Mouse (Mus musculus) cerebellum, adult 2 months (tissue): Measurements from ENCODE around the gene Nr2f6. TPM values are rescaled to one million over a fixed set of nuclear protein-coding genes. Genes with fewer than 3 reads are reported as not detected.

ENCODE experiments used
- DNase-seq, 2 experiments: peaks; one replicate each; pipeline ENCODE4 v3.0.0; 2021
- H3K27ac ChIP-seq: fragments of 200-500 bp; 2 replicates; pipeline ENCODE4 v1.5.1; 2012; ENCODE audit warnings: low read length, control low read depth, inconsistent platforms; ENCODE audit not compliant: insufficient read depth
- H3K27me3 ChIP-seq: fragments of 200-500 bp; 2 replicates; pipeline ENCODE4 v1.6.1; 2012; ENCODE audit warnings: inconsistent platforms, mild to moderate bottlenecking, low read length, moderate library complexity; ENCODE audit not compliant: control insufficient read depth, insufficient read depth
- H3K4me1 ChIP-seq: fragments of 200-500 bp; 2 replicates; pipeline ENCODE4 v1.6.1; 2011; ENCODE audit warnings: low read length; ENCODE audit not compliant: control insufficient read depth, insufficient read depth
- H3K4me3 ChIP-seq: fragments of 200-500 bp; replicated peaks from 2 replicates; pipeline ENCODE3; 2011; ENCODE audit warnings: mild to moderate bottlenecking, low read depth, low read length, control low read depth; ENCODE audit not compliant: insufficient read depth
- CTCF ChIP-seq: fragments of 200-500 bp; IDR thresholded peaks from 2 replicates; pipeline ENCODE4 v1.5.1; 2011; ENCODE audit warnings: low read depth, mild to moderate bottlenecking, control low read depth, low read length, moderate library complexity, borderline replicate concordance; ENCODE audit not compliant: insufficient read depth
- POLR2A ChIP-seq: fragments of 200-500 bp; IDR thresholded peaks from 2 replicates; pipeline ENCODE4 v1.6.1; 2011; ENCODE audit warnings: low read length, control low read depth, borderline replicate concordance; ENCODE audit not compliant: insufficient read depth
- WGBS: fragments of 180-500 bp; shearing (Covaris S2); methylation state at CpG from one replicate; pipeline ENCODE4 v1.1.7; 2018; 5-methylcytosine and 5-hydroxymethylcytosine counted together
- polyA plus RNA-seq: library from polyadenylated mRNA; depleted of rRNA; stranded (reverse); fragments of >200 nt; gene quantifications from 2 replicates; pipeline ENCODE4 v1.2.3, GENCODE M21; 2012

Gene Nr2f6
- polyA plus RNA-seq, 1 experiment, result 53.0 TPM

DNA sequence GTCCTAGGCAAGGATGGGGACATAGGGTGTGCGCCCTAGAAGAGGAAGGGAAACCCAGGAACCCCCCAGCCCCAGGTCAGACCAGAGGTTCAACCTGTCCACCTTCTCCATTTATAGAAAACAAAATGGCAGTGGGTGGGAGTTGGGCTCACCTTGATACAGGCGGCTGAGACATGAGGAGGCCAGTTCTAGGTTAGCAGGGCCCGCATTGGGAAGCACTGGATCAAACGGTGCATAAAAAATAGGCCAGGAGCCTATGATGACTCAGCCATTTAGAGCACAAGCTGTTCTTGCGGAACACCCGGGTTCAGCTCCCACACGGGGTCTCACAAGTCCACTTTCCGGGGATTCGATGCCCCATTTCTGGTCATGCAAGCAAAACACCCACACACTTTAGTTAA is 23.2 kb upstream of the Nr2f6 start:
- peak in 1 of 2 experiments; percentile 45 for DNase-seq
- WGBS, result 36% methylated on average over 9 of the region's 9 CpGs

DNA sequence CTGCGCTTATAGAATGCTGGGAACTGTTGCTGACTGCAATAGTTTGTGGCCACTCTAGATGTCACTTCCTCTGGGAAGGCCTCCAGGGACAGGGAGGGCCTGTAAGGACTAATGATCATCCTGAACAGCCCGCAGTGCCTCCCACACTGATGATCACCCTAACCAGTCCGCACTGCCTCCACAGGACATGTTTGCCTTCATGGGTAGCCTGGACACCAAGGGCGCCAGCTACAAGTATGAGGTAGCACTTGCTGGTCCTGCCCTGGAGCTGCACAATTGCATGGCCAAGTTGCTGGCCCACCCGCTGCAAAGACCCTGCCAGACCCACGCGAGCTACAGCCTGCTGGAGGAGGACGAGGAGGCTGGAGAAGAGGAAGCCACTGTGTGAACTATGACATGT is 22.3 kb upstream of the Nr2f6 start:
- no peak overlapping the region for H3K27ac ChIP-seq
- 0 out of 2 replicates have a peak, but pooled peaks cover 3% of the 10 kb centered on the region for H3K4me1 ChIP-seq
- no peak for TF ChIP-seq POLR2A
- TF ChIP-seq CTCF, result no peak
- H3K27me3 ChIP-seq, result no peaks in the 10 kb centered on the region
- 83% methylated on average over 8 of the region's 8 CpGs for WGBS
- no peak overlapping the region for H3K4me3 ChIP-seq
- no peak for DNase-seq

More for the DNA sequence above, 23.2 kb upstream of the Nr2f6 start:
- TF ChIP-seq POLR2A (0 out of 2 replicates have a peak, but pooled peaks have one; percentile 5), CTCF (no peak)
- Histone ChIP-seq H3K27ac (no peak overlapping the region), H3K27me3 (no peaks in the 10 kb centered on the region), H3K4me3 (no peak overlapping the region), H3K4me1 (0 out of 2 replicates have a peak, but pooled peaks cover 3% of the 10 kb centered on the region)

DNA sequence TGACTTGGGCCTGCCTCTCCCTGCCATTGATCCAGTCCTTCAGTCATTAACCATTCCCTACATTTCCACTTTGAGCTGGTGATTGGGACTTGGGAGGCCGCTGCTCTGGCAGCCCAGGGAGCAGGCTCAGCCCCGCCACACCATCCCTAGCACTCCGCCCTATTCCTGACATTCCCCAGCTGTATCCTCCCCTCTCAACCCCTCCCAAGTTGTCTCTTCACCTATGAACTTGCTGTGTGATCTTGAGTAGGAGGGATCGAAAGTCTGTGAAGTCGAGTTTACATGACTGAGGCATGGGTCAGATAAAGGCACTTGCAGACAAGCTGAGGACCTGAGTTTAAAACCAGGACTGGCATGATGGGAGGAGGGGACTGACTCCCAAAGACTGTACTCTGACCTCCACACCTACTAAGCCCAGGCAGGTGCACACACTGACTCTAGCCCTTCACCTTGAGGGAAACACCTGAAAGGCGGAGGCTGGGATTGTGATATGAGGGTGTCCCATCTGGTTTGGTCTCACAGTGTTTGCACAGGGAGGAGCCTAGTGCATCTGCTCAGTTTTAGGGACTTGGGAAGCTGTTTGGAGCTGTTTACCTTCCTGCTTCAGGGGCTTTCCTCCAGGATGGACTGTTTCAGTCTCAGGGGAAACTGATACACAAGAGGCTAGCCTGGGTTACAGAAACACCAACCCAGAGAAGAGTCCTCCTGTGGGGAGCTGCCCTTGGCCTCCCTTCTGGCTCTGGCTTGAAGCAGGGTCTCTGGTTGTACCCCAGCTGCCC is 21.5 kb upstream of the Nr2f6 start:
- TF ChIP-seq POLR2A (no peak), CTCF (no peak)
- no peak overlapping the region for H3K27ac ChIP-seq
- no peak for DNase-seq
- 91% methylated on average over 6 of the region's 6 CpGs for WGBS
- H3K4me1 ChIP-seq, result 0 out of 2 replicates have a peak, but pooled peaks cover 3% of the 10 kb centered on the region
- H3K27me3 ChIP-seq, result no peaks in the 10 kb centered on the region
- no peak overlapping the region for H3K4me3 ChIP-seq

DNA sequence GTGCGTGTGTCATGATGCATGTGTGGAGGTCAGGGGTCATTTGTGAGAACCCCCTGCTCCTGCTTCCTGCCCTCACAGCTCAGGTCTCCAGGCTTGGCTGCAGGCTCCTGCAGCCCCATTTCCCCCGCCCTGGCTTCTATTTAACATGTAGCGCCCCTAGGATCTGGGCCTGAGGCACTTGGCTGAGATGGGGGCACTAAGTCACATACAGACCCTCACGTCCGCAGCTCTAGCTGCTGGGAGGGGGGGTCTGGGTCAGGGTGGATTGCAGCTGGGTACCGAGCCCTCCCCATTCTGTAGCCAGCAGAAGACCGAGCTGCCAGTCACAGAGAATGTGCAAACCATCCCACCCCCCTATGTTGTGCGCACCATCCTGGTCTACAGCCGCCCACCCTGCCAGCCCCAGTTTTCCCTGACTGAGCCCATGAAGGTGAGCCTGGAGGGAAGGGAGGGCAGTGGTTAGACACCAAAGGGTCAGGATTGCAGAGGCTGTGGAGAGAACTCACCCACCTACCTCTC is 20.7 kb upstream of the Nr2f6 start:
- no peak for DNase-seq
- Histone ChIP-seq H3K4me1 (0 out of 2 replicates have a peak, but pooled peaks cover 5% of the 10 kb centered on the region), H3K4me3 (no peak overlapping the region), H3K27me3 (no peaks in the 10 kb centered on the region), H3K27ac (no peak overlapping the region)
- WGBS, result 84% methylated on average over 9 of the region's 9 CpGs
- TF ChIP-seq POLR2A (no peak), CTCF (no peak)

DNA sequence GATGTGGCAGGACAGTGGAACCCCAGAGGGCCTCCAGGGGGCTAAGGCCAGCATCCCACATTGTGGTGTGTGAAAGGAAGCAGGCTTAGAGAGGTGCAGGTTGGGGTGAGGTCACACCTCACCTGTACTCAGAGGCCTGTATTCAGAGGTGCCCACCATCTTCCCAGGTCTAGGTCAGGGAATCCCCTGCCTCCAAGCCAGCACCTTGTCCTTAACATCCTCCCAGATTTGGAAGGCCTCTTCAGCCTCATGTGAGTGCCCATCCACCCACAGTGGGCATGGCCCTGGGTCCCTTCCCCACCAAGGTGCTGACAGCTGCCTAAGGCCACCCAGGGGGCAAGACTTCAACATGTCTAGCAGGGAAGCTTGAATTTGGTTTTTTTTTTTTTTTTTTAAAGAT is 19.7 kb upstream of the Nr2f6 start:
- no peak for DNase-seq

DNA sequence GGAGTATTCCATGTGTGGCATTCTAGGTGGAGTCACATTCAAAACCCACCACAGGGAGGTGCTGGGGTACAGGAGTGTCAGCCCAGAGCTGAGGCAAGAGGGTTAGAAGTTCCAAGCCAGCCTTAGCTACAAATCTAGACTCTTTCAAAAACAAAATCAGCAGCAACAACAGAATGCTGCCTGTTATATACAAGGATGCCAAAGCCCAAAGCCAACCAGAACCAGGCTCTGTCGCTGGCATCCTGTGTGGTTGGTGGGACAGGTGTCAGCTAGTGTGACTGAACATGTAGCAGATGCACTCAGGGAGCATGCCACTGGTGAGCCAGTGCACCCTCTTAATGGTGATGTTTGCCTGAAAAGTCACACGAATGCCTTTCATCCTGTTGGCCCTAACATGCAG is 19.1 kb upstream of the Nr2f6 start:
- Histone ChIP-seq H3K4me1 (0 out of 2 replicates have a peak, but pooled peaks cover 3% of the 10 kb centered on the region), H3K4me3 (no peak overlapping the region), H3K27me3 (no peaks in the 10 kb centered on the region), H3K27ac (no peak overlapping the region)
- DNase-seq, result no peak
- TF ChIP-seq POLR2A (no peak), CTCF (no peak)
- 89% methylated on average over 2 of the region's 2 CpGs for WGBS

More for the DNA sequence above, 19.7 kb upstream of the Nr2f6 start:
- no peaks in the 10 kb centered on the region for H3K27me3 ChIP-seq
- no peak overlapping the region for H3K4me3 ChIP-seq
- no peak overlapping the region for H3K27ac ChIP-seq
- 0 out of 2 replicates have a peak, but pooled peaks cover 5% of the 10 kb centered on the region for H3K4me1 ChIP-seq
- TF ChIP-seq POLR2A (no peak), CTCF (no peak)

DNA sequence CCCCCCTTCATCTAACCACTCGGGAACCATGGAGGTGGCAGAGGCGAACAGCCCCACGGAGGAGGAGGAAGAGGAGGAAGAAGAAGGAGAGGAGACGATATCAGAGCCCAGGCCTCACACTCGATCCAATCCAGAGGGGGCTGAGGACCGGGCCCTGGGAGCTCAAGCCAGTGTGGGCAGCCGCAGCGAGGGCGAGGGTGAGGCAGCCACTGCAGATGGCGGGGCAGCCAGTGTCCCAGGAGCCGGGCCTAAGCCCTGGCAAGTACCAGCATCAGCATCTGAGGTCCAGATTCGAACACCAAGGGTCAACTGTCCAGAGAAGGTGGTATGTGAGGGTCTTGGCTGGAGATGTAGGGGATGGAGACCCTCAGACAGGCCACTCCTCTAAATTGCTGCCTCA is 15.9 kb upstream of the Nr2f6 start:
- Histone ChIP-seq H3K4me1 (0 out of 2 replicates have a peak, but pooled peaks cover 3% of the 10 kb centered on the region), H3K4me3 (peak overlapping the region; percentile 77), H3K27ac (no peak overlapping the region), H3K27me3 (no peaks in the 10 kb centered on the region)
- TF ChIP-seq POLR2A (no peak), CTCF (no peak)
- DNase-seq, result peak in 1 of 2 experiments; percentile 35
- 84% methylated on average over 12 of the region's 12 CpGs for WGBS
